Mouse (Mus musculus): ENCODE data around the gene Etv6. TPM values are rescaled to one million over a fixed set of nuclear protein-coding genes. Genes with fewer than 3 reads are reported as not detected.

Etv6 gene
- polyA plus RNA-seq, 1 experiment from 2014 or later = 11.7 TPM

DNA sequence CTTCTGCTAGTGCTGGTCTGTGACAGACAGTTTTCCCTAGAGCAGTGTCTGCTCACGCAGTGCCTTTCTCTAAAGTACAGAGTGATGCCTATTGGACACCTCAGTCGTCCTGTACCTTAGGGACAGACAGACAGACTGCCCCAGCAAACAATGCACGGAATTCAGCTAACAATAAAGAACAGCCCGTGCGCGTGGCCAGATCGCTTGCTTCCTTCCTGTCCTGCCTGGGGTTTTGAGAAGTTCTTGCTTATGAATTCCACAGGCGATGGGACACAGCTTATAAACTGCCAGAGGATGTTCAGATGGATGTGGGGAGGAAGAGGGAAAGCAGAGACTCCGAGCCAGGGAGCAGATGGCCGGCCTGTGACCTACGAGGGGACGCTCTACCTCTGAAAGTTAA lies 25.3 kb downstream of the Etv6 start:
- 63% methylated on average over 12 of the region's 12 CpGs for WGBS
- no peak for ATAC-seq (ENCODE audit: insufficient number of reproducible peaks, low FRiP score, low TSS enrichment, low read depth)
- no peak overlapping the region for H3K4me3 ChIP-seq
- H3K36me3 ChIP-seq = no peaks in the 10 kb centered on the region
- H3K9ac ChIP-seq = no peak overlapping the region
- H3K4me2 ChIP-seq = no peak overlapping the region
- no peaks in the 10 kb centered on the region for H3K9me3 ChIP-seq
- 0 out of 2 replicates have a peak overlapping the region, but pooled peaks have one; percentile 17 for H3K27ac ChIP-seq
- H3K27me3 ChIP-seq = no peaks in the 10 kb centered on the region
- H3K4me1 ChIP-seq = peaks cover 8% of the 10 kb centered on the region; the same call in 1 of the 2 replicates

DNA sequence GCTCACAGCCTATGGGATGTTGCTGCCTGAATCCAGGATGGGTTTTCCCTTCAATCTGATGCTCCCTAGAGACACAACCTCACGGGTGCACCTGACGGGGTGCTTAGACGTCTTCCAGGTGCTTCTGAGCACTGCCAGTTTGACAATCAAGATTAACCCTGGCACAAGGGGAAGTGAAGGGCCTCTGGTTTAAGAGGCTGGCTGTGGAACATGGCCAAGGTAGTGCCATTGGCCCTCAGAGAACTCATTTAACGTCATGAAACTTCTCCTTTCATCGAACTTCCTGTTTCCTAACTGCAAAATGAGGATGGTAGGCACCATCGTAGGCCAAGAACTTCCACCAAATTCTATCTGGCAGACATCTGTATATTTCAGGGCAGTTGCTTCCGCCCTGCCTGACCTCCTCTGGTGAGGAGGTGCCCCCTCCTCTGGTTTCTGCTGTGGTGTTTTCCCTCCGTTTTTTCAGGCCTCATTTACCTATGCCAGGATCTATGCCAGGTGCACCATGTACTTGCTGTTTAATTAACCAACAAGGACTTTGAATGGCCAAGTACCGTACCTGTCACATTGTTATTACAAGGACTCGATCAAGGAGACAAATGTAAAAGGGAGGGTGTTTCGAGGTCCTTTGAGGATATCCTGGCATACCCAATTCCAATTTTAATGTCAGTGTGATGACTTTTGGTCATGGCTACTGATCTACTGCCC lies 29.7 kb downstream of the Etv6 start:
- no peak overlapping the region for H3K4me2 ChIP-seq
- no peaks in the 10 kb centered on the region for H3K9me3 ChIP-seq
- H3K4me3 ChIP-seq = no peak overlapping the region
- H3K36me3 ChIP-seq = 0 out of 2 replicates have a peak, but pooled peaks cover 7% of the 10 kb centered on the region
- 77% methylated on average over 11 of the region's 11 CpGs for WGBS
- H3K9ac ChIP-seq = no peak overlapping the region
- no peak overlapping the region for H3K27ac ChIP-seq
- no peaks in the 10 kb centered on the region for H3K27me3 ChIP-seq
- peaks cover 8% of the 10 kb centered on the region; the same call in 1 of the 2 replicates for H3K4me1 ChIP-seq
- no peak for ATAC-seq (ENCODE audit: insufficient number of reproducible peaks, low FRiP score, low TSS enrichment, low read depth)

DNA sequence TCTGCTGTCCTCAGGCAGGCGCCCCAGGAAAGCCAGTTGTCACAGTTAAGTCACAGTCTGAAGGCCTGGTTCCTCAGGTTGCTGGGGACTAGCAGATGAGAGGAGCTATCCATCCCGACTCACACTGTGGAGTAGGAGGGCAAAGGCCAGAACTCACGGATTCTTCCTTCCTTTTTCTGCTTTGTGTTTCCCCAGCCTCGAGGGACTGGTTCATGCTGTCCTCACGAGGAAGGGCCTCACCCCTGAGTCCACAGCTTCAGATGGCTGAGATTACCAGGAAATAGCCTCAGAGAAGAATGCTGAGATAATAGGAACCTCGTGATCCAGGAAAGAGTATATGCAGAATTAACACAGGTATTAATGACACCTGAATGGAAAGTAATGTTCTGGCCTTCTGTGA lies 30.6 kb downstream of the Etv6 start:
- Histone ChIP-seq H3K9me3 (no peaks in the 10 kb centered on the region), H3K27me3 (no peaks in the 10 kb centered on the region), H3K4me1 (peaks cover 6% of the 10 kb centered on the region; the same call in 1 of the 2 replicates), H3K4me3 (no peak overlapping the region), H3K27ac (no peak overlapping the region), H3K4me2 (no peak overlapping the region), H3K9ac (no peak overlapping the region), H3K36me3 (0 out of 2 replicates have a peak, but pooled peaks cover 7% of the 10 kb centered on the region)
- ATAC-seq (ENCODE audit: insufficient number of reproducible peaks, low FRiP score, low TSS enrichment, low read depth) = no peak
- 58% methylated on average over 6 of the region's 6 CpGs for WGBS

DNA sequence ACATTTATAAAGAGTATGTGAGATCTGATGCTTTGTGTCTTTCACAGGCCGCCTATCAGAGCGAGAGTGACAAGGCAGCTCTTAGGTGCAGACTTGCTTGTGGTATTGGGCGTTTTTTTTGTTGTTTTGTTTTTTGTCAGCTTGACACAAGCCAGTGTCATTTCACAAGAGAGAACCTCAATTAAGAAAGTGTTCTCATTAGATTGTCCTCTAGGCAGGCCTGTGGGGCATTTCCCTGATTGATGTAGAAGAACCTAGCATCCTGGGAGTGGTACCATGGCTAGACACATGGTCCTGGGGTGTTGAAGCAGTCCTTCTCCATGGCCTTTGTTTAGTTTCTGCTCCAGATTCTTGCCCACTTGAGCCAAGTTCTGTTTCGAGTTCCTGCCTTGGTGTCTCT lies 31.5 kb downstream of the Etv6 start:
- no peaks in the 10 kb centered on the region for H3K27me3 ChIP-seq
- ATAC-seq (ENCODE audit: insufficient number of reproducible peaks, low FRiP score, low TSS enrichment, low read depth) = no peak
- no peak overlapping the region for H3K4me3 ChIP-seq
- H3K36me3 ChIP-seq = 0 out of 2 replicates have a peak, but pooled peaks cover 7% of the 10 kb centered on the region
- WGBS = 82% methylated on average over 4 of the region's 4 CpGs
- H3K9ac ChIP-seq = no peak overlapping the region
- no peaks in the 10 kb centered on the region for H3K9me3 ChIP-seq
- H3K27ac ChIP-seq = no peak overlapping the region
- 0 out of 2 replicates have a peak, but pooled peaks cover 6% of the 10 kb centered on the region for H3K4me1 ChIP-seq
- no peak overlapping the region for H3K4me2 ChIP-seq

DNA sequence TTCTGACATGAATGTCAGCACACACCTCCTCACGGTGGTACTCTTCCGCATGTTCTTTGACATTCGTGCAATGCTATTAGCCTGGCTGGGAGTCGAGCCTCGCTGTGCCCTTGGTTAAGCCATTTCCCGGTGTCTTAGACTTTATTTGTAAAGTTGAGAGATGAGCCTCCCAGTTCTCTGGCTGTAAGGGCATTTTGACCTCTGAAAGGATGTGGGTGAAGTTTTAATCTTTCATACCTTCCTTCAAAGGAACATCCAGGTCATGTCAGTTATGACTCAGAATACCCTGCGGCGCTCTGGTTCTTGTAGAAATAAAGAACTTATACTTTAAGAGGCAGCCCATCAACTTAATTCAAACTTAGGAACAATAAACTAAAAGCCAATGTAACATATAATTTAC lies 32.0 kb downstream of the Etv6 start:
- Histone ChIP-seq H3K27ac (no peak overlapping the region), H3K9me3 (no peaks in the 10 kb centered on the region), H3K4me2 (no peak overlapping the region), H3K4me3 (no peak overlapping the region), H3K4me1 (0 out of 2 replicates have a peak, but pooled peaks cover 6% of the 10 kb centered on the region), H3K9ac (no peak overlapping the region), H3K27me3 (no peaks in the 10 kb centered on the region), H3K36me3 (0 out of 2 replicates have a peak, but pooled peaks cover 7% of the 10 kb centered on the region)
- ATAC-seq (ENCODE audit: insufficient number of reproducible peaks, low FRiP score, low TSS enrichment, low read depth) = no peak
- WGBS = 95% methylated on average over 8 of the region's 8 CpGs

DNA sequence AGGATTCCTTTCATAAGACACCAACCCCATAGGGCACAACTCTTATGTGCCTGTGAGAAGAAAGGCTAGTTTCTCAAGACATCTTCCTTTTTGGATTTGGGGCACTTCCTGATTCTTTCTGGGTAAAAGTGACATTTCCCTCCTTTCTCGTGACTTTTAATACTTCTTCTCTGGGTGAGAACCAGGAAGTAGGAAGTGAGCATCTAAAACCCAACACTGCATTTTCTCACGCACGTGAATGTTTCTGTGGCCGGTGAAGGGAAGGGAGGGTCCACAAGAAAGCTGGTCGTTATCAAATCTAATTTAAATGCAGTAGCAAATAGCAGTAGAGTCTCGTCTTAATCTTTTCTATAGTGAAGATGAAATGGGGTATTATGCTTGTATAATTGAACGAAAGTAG lies 36.9 kb downstream of the Etv6 start:
- no peak overlapping the region for H3K4me2 ChIP-seq
- peaks cover 11% of the 10 kb centered on the region; the same call in 1 of the 2 replicates for H3K36me3 ChIP-seq
- 78% methylated on average over 7 of the region's 7 CpGs for WGBS
- no peaks in the 10 kb centered on the region for H3K4me1 ChIP-seq
- no peaks in the 10 kb centered on the region for H3K9me3 ChIP-seq
- ATAC-seq (ENCODE audit: insufficient number of reproducible peaks, low FRiP score, low TSS enrichment, low read depth) = no peak
- no peak overlapping the region for H3K4me3 ChIP-seq
- no peak overlapping the region for H3K9ac ChIP-seq
- H3K27me3 ChIP-seq = no peaks in the 10 kb centered on the region
- H3K27ac ChIP-seq = no peak overlapping the region

DNA sequence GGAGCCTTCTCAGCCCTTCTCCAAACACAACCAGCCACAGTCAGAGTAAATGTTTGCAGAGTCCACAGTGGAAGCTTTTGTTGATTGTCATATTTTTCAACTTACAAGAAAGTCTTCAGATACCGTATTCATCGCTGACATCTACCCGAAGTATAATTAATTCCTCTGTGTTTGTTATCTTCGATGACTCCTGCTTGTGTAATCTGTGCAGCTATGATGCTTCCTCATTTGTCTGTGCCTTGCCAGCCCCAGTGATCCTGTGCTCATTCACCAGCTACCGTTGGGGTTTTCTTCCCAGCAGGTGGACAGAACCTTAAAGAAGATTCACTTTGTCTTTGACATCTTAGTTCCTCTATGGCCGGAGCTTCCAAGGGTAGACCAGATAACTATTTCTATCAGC lies 37.4 kb downstream of the Etv6 start:
- Histone ChIP-seq H3K27ac (no peak overlapping the region), H3K4me2 (no peak overlapping the region), H3K9me3 (no peaks in the 10 kb centered on the region), H3K27me3 (no peaks in the 10 kb centered on the region), H3K4me3 (no peak overlapping the region), H3K4me1 (no peaks in the 10 kb centered on the region), H3K36me3 (peaks cover 10% of the 10 kb centered on the region; the same call in 1 of the 2 replicates), H3K9ac (no peak overlapping the region)
- 91% methylated on average over 6 of the region's 6 CpGs for WGBS
- ATAC-seq (ENCODE audit: insufficient number of reproducible peaks, low FRiP score, low TSS enrichment, low read depth) = no peak

DNA sequence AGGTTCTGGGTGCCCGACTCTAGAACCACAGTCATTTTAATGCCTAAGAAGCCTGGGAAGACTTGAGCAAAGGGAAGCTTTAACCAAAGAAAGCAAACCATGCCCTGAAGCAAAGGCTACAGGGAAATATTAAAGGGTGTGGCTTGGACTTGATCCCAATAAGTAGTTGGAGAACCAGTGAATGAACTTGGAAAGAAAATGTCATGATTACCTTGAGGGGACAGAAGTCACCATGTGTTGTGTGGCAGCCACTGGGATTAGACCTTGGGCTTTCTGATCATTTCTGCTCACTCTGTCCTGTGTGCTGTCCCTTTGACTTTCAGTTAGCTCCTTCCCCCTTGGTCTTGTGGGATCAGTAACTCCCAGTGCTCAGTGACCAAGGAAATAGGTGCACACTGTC lies 38.9 kb downstream of the Etv6 start:
- no peaks in the 10 kb centered on the region for H3K4me1 ChIP-seq
- WGBS = 86% methylated on average over 1 of the region's 1 CpGs
- peaks cover 4% of the 10 kb centered on the region; the same call in 1 of the 2 replicates for H3K36me3 ChIP-seq

DNA sequence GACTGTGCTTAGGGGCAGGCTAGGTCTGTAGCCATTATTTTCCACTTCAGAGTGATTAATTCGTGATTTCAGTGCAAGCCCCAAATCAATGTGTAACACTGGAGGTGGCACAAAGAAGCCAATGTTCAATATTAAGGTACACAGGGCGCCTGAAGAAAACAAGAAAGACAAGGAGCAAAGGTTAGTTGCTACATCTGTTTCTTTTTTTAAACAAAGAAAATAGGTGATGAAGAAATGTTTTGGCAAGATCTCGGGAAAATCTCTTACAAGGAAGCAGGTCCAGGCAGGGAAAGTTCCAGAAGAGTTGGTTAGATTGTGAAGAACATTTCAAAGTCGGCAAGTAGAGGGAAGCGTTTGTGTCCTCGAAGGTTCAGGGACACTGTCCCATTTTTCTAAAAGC lies 39.5 kb downstream of the Etv6 start:
- Histone ChIP-seq H3K27ac (no peak overlapping the region), H3K4me2 (no peak overlapping the region), H3K4me1 (no peaks in the 10 kb centered on the region), H3K9ac (no peak overlapping the region), H3K27me3 (no peaks in the 10 kb centered on the region), H3K4me3 (no peak overlapping the region), H3K9me3 (no peaks in the 10 kb centered on the region), H3K36me3 (peaks cover 4% of the 10 kb centered on the region; the same call in 1 of the 2 replicates)
- ATAC-seq (ENCODE audit: insufficient number of reproducible peaks, low FRiP score, low TSS enrichment, low read depth) = no peak
- WGBS = 88% methylated on average over 6 of the region's 6 CpGs

More for the DNA sequence above, 38.9 kb downstream of the Etv6 start:
- no peak overlapping the region for H3K27ac ChIP-seq
- no peak overlapping the region for H3K9ac ChIP-seq
- no peak for ATAC-seq (ENCODE audit: insufficient number of reproducible peaks, low FRiP score, low TSS enrichment, low read depth)
- no peak overlapping the region for H3K4me2 ChIP-seq
- H3K27me3 ChIP-seq = no peaks in the 10 kb centered on the region
- H3K4me3 ChIP-seq = no peak overlapping the region
- no peaks in the 10 kb centered on the region for H3K9me3 ChIP-seq

DNA sequence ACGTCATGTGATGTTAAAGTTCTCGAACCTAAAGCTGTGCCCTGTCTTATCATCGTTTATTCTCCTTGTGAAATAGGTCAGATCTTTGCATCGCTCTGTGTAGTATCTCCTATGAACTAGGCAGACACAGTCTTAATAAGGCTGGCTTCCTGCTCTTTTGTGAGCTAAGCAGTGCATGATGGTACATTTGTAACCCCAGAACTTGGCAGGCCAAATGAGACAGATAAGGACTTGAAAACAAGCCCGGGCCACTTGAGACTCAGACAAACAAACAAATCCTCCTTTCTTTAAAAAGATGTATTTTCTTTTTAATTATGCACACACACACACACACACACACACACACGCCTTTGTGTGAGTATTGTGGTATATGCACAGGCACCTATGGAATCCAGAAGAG lies 42.5 kb downstream of the Etv6 start:
- WGBS = 86% methylated on average over 6 of the region's 6 CpGs
- no peaks in the 10 kb centered on the region for H3K27me3 ChIP-seq
- no peaks in the 10 kb centered on the region for H3K9me3 ChIP-seq
- H3K36me3 ChIP-seq = peaks cover 1% of the 10 kb centered on the region; the same call in 1 of the 2 replicates
- no peak overlapping the region for H3K4me3 ChIP-seq
- H3K9ac ChIP-seq = no peak overlapping the region
- no peak for ATAC-seq (ENCODE audit: insufficient number of reproducible peaks, low FRiP score, low TSS enrichment, low read depth)
- H3K4me1 ChIP-seq = no peaks in the 10 kb centered on the region
- H3K27ac ChIP-seq = no peak overlapping the region
- H3K4me2 ChIP-seq = no peak overlapping the region

DNA sequence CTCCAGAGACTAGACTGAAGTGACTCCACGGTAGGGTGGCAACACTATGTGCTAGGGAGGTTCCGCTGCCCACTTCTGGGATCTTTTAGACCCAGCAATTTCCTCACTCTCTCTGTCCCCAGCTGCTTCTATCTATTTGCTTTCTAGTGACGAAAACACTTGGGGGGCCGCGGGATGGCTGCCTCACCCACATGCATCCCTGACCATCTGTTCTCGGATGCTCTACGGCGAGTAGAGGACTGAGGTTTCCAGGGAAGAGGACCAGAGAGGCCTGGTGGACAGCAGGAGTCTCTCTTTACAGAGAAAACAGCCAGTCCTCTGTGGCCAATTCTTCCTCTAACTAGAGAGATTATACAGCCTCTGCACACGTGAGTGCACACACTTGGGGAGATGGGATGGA lies 43.6 kb downstream of the Etv6 start:
- Histone ChIP-seq H3K36me3 (no peaks in the 10 kb centered on the region; the same call in 1 of the 2 replicates), H3K4me2 (no peak overlapping the region), H3K4me1 (no peaks in the 10 kb centered on the region), H3K27ac (no peak overlapping the region), H3K9me3 (no peaks in the 10 kb centered on the region), H3K4me3 (no peak overlapping the region), H3K27me3 (no peaks in the 10 kb centered on the region), H3K9ac (no peak overlapping the region)
- WGBS = 80% methylated on average over 9 of the region's 9 CpGs
- no peak for ATAC-seq (ENCODE audit: insufficient number of reproducible peaks, low FRiP score, low TSS enrichment, low read depth)

DNA sequence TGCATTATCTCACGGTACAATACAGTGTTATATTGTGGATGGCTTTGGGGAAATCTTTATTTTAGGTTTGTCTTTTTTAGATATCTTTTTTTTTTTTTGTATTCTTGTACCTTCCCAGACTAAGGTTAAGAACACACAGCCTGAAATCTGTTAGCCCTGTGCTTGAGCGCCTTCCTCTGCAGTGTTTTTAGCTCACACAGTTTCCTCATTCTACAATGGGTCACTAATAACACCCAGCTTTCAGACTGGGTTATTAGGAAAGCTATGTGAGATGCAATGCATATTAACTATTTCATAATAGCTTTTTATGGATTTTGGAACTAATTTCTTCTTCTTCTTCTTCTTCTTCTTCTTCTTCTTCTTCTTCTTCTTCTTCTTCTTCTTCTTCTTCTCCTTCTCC lies 44.1 kb downstream of the Etv6 start:
- ATAC-seq (ENCODE audit: insufficient number of reproducible peaks, low FRiP score, low TSS enrichment, low read depth) = no peak
- Histone ChIP-seq H3K9ac (no peak overlapping the region), H3K27me3 (no peaks in the 10 kb centered on the region), H3K9me3 (no peaks in the 10 kb centered on the region), H3K27ac (no peak overlapping the region), H3K4me3 (no peak overlapping the region), H3K4me1 (no peaks in the 10 kb centered on the region), H3K36me3 (no peaks in the 10 kb centered on the region; the same call in 1 of the 2 replicates), H3K4me2 (no peak overlapping the region)
- WGBS = 83% methylated on average over 2 of the region's 2 CpGs
